Mouse (Mus musculus) skeletal muscle tissue, adult 2 months (tissue): ENCODE measurements around the gene Izumo2.

ENCODE experiments used
- DNase-seq: peaks from one replicate; pipeline ENCODE4 v3.0.0-alpha.2; 2012; ENCODE audit warnings: low read depth, low spot score

Izumo2 gene

GRCm38 (mm10) chr7:44708574-44708973 is at the start of gene Izumo2:
Gene Izumo2, plus strand, starts transcription at chr7:44708742.
- DNase-seq: no peak

- no peak for DNase-seq
Measured at GRCm38 (mm10) chr7:44661219-44661618, 47.3 kb upstream of the Izumo2 start.

- no peak for DNase-seq
Measured at GRCm38 (mm10) chr7:44662168-44662567, 46.4 kb upstream of the Izumo2 start.

GRCm38 (mm10) chr7:44662569-44662968 is 46.0 kb upstream of the Izumo2 start:
- DNase-seq: no peak

GRCm38 (mm10) chr7:44663546-44663945 is 45.0 kb upstream of the Izumo2 start:
- DNase-seq: no peak

GRCm38 (mm10) chr7:44664731-44665130 is 43.8 kb upstream of the Izumo2 start:
- no peak for DNase-seq

- no peak for DNase-seq
Measured at GRCm38 (mm10) chr7:44666462-44666861, 42.1 kb upstream of the Izumo2 start.

- DNase-seq: no peak
Measured at GRCm38 (mm10) chr7:44667996-44668738, 40.4 kb upstream of the Izumo2 start.

- no peak for DNase-seq
Measured at GRCm38 (mm10) chr7:44669103-44669502, 39.4 kb upstream of the Izumo2 start.

- DNase-seq: peak; percentile 93
Measured at GRCm38 (mm10) chr7:44670803-44671202, 37.7 kb upstream of the Izumo2 start, which contains the start of gene Myh14. Gene Myh14, minus strand, starts transcription at chr7:44670843.

GRCm38 (mm10) chr7:44672193-44672592 is 36.3 kb upstream of the Izumo2 start:
- no peak for DNase-seq

- no peak for DNase-seq
Measured at GRCm38 (mm10) chr7:44674511-44674910, 34.0 kb upstream of the Izumo2 start.

GRCm38 (mm10) chr7:44675171-44675570 is 33.4 kb upstream of the Izumo2 start:
- no peak for DNase-seq

GRCm38 (mm10) chr7:44676126-44676525 is 32.4 kb upstream of the Izumo2 start:
- no peak for DNase-seq

- peak; percentile 29 for DNase-seq
Measured at GRCm38 (mm10) chr7:44676611-44677010, 31.9 kb upstream of the Izumo2 start.

GRCm38 (mm10) chr7:44683656-44684055 is 24.9 kb upstream of the Izumo2 start:
- DNase-seq: no peak

GRCm38 (mm10) chr7:44685531-44686402 is 22.8 kb upstream of the Izumo2 start:
- no peak for DNase-seq

- no peak for DNase-seq
Measured at GRCm38 (mm10) chr7:44688890-44689289, 19.7 kb upstream of the Izumo2 start.

GRCm38 (mm10) chr7:44689331-44689730 is 19.2 kb upstream of the Izumo2 start:
- DNase-seq: no peak

- no peak for DNase-seq
Measured at GRCm38 (mm10) chr7:44693427-44694175, 14.9 kb upstream of the Izumo2 start.

- DNase-seq: no peak
Measured at GRCm38 (mm10) chr7:44695223-44695622, 13.3 kb upstream of the Izumo2 start.

- peak; percentile 76 for DNase-seq
Measured at GRCm38 (mm10) chr7:44697191-44697710, 11.3 kb upstream of the Izumo2 start.
